Mouse (Mus musculus): ENCODE results near the gene Cstf1. TPM values are rescaled to one million over a fixed set of nuclear protein-coding genes. Genes with fewer than 3 reads are reported as not detected.

The Cstf1 gene
- polyA plus RNA-seq, 1 experiment from 2014 or later = 24.5 TPM

GRCm38 (mm10) chr2:172355833-172356232 is 14.6 kb upstream of the Cstf1 start:
- no peaks in the 10 kb centered on the region for H3K27me3 ChIP-seq (ENCODE audit: control insufficient read depth, insufficient read depth, low read length)
- H3K9me3 ChIP-seq (ENCODE audit: control insufficient read depth, low read length) = no peaks in the 10 kb centered on the region
- H3K4me1 ChIP-seq (ENCODE audit: control insufficient read depth, insufficient read depth, low read length) = no peaks in the 10 kb centered on the region
- no peak overlapping the region for H3K9ac ChIP-seq (replicated peaks; ENCODE audit: low read depth, low read length)
- H3K4me2 ChIP-seq (ENCODE audit: low read depth, low read length) = no peak overlapping the region
- no peak for ATAC-seq (ENCODE audit: low read depth)
- H3K36me3 ChIP-seq (ENCODE audit: control insufficient read depth, insufficient read depth, low read length) = no peaks in the 10 kb centered on the region; the same call in 1 of the 2 replicates
- no peak overlapping the region for H3K27ac ChIP-seq (ENCODE audit: low read depth, low read length)
- 76% methylated on average over 5 of the region's 5 CpGs for WGBS
- H3K4me3 ChIP-seq (ENCODE audit: low read depth, low read length) = no peak overlapping the region

- Histone ChIP-seq H3K27me3 (ENCODE audit: control insufficient read depth, insufficient read depth, low read length) (no peaks in the 10 kb centered on the region), H3K4me2 (ENCODE audit: low read depth, low read length) (no peak overlapping the region), H3K36me3 (ENCODE audit: control insufficient read depth, insufficient read depth, low read length) (no peaks in the 10 kb centered on the region), H3K27ac (ENCODE audit: low read depth, low read length) (no peak overlapping the region), H3K9me3 (ENCODE audit: control insufficient read depth, low read length) (no peaks in the 10 kb centered on the region), H3K9ac (replicated peaks; ENCODE audit: low read depth, low read length) (no peak overlapping the region), H3K4me3 (ENCODE audit: low read depth, low read length) (no peak overlapping the region), H3K4me1 (ENCODE audit: control insufficient read depth, insufficient read depth, low read length) (no peaks in the 10 kb centered on the region)
- 93% methylated on average over 7 of the region's 7 CpGs for WGBS
- no peak for ATAC-seq (ENCODE audit: low read depth)
Measured at GRCm38 (mm10) chr2:172363176-172363575, 7.3 kb upstream of the Cstf1 start.

GRCm38 (mm10) chr2:172371258-172371657 is 777 bp downstream of the Cstf1 start:
- Histone ChIP-seq H3K27ac (ENCODE audit: low read depth, low read length) (no peak overlapping the region), H3K9ac (replicated peaks; ENCODE audit: low read depth, low read length) (peak overlapping the region; percentile 88), H3K36me3 (ENCODE audit: control insufficient read depth, insufficient read depth, low read length) (peaks cover 24% of the 10 kb centered on the region), H3K4me1 (ENCODE audit: control insufficient read depth, insufficient read depth, low read length) (0 out of 2 replicates have a peak, but pooled peaks cover 7% of the 10 kb centered on the region), H3K27me3 (ENCODE audit: control insufficient read depth, insufficient read depth, low read length) (no peaks in the 10 kb centered on the region), H3K9me3 (ENCODE audit: control insufficient read depth, low read length) (no peaks in the 10 kb centered on the region), H3K4me2 (ENCODE audit: low read depth, low read length) (peak overlapping the region; percentile 68), H3K4me3 (ENCODE audit: low read depth, low read length) (peak overlapping the region; percentile 91)
- WGBS = under 1% methylated on average over 11 of the region's 11 CpGs
- ATAC-seq (ENCODE audit: low read depth) = no peak

GRCm38 (mm10) chr2:172376551-172376950 is 6.1 kb downstream of the Cstf1 start:
- Histone ChIP-seq H3K9ac (replicated peaks; ENCODE audit: low read depth, low read length) (no peak overlapping the region), H3K4me1 (ENCODE audit: control insufficient read depth, insufficient read depth, low read length) (0 out of 2 replicates have a peak, but pooled peaks cover 4% of the 10 kb centered on the region), H3K9me3 (ENCODE audit: control insufficient read depth, low read length) (no peaks in the 10 kb centered on the region), H3K4me2 (ENCODE audit: low read depth, low read length) (no peak overlapping the region), H3K4me3 (ENCODE audit: low read depth, low read length) (no peak overlapping the region), H3K27ac (ENCODE audit: low read depth, low read length) (no peak overlapping the region), H3K36me3 (ENCODE audit: control insufficient read depth, insufficient read depth, low read length) (peaks cover 66% of the 10 kb centered on the region), H3K27me3 (ENCODE audit: control insufficient read depth, insufficient read depth, low read length) (no peaks in the 10 kb centered on the region)
- no peak for ATAC-seq (ENCODE audit: low read depth)
- WGBS = 93% methylated on average over 4 of the region's 4 CpGs

GRCm38 (mm10) chr2:172376999-172377515 is 6.6 kb downstream of the Cstf1 start:
- no peak overlapping the region for H3K4me2 ChIP-seq (ENCODE audit: low read depth, low read length)
- H3K27ac ChIP-seq (ENCODE audit: low read depth, low read length) = no peak overlapping the region
- H3K4me3 ChIP-seq (ENCODE audit: low read depth, low read length) = no peak overlapping the region
- H3K36me3 ChIP-seq (ENCODE audit: control insufficient read depth, insufficient read depth, low read length) = peaks cover 71% of the 10 kb centered on the region
- no peak for ATAC-seq (ENCODE audit: low read depth)
- no peaks in the 10 kb centered on the region for H3K4me1 ChIP-seq (ENCODE audit: control insufficient read depth, insufficient read depth, low read length)
- H3K9ac ChIP-seq (replicated peaks; ENCODE audit: low read depth, low read length) = no peak overlapping the region
- no peaks in the 10 kb centered on the region for H3K9me3 ChIP-seq (ENCODE audit: control insufficient read depth, low read length)
- H3K27me3 ChIP-seq (ENCODE audit: control insufficient read depth, insufficient read depth, low read length) = no peaks in the 10 kb centered on the region
- WGBS = 82% methylated on average over 5 of the region's 5 CpGs

- no peaks in the 10 kb centered on the region for H3K27me3 ChIP-seq (ENCODE audit: control insufficient read depth, insufficient read depth, low read length)
- WGBS = 72% methylated on average over 7 of the region's 7 CpGs
- H3K4me2 ChIP-seq (ENCODE audit: low read depth, low read length) = no peak overlapping the region
- no peak overlapping the region for H3K27ac ChIP-seq (ENCODE audit: low read depth, low read length)
- no peak for ATAC-seq (ENCODE audit: low read depth)
- H3K9ac ChIP-seq (replicated peaks; ENCODE audit: low read depth, low read length) = no peak overlapping the region
- H3K4me1 ChIP-seq (ENCODE audit: control insufficient read depth, insufficient read depth, low read length) = no peaks in the 10 kb centered on the region
- peaks cover 73% of the 10 kb centered on the region for H3K36me3 ChIP-seq (ENCODE audit: control insufficient read depth, insufficient read depth, low read length)
- no peak overlapping the region for H3K4me3 ChIP-seq (ENCODE audit: low read depth, low read length)
- H3K9me3 ChIP-seq (ENCODE audit: control insufficient read depth, low read length) = no peaks in the 10 kb centered on the region
Measured at GRCm38 (mm10) chr2:172378332-172378731, 7.9 kb downstream of the Cstf1 start.

DNA sequence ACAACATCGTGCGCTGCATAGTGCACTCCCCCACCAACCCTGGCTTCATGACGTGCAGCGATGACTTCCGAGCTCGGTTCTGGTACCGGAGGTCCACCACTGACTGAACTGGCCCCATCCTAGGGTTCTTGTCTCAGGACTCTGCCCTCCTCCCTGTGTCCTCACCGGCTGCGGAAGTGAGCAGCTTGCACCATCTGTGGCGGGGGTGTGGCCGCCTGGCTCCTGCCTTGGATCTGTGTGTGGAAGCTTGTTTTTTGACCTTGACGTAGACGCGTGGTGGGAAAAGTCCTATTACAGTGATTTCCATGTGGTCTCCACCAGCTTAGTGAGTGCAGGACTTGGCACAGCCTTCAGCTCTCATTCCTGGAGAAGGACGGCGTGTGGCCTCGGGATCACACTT is 10.0 kb downstream of the Cstf1 start:
- H3K36me3 ChIP-seq (ENCODE audit: control insufficient read depth, insufficient read depth, low read length) = peaks cover 57% of the 10 kb centered on the region
- H3K4me2 ChIP-seq (ENCODE audit: low read depth, low read length) = no peak overlapping the region
- H3K4me3 ChIP-seq (ENCODE audit: low read depth, low read length) = no peak overlapping the region
- no peaks in the 10 kb centered on the region for H3K9me3 ChIP-seq (ENCODE audit: control insufficient read depth, low read length)
- 96% methylated on average over 17 of the region's 17 CpGs for WGBS
- H3K4me1 ChIP-seq (ENCODE audit: control insufficient read depth, insufficient read depth, low read length) = no peaks in the 10 kb centered on the region
- no peak overlapping the region for H3K27ac ChIP-seq (ENCODE audit: low read depth, low read length)
- H3K9ac ChIP-seq (replicated peaks; ENCODE audit: low read depth, low read length) = no peak overlapping the region
- no peaks in the 10 kb centered on the region for H3K27me3 ChIP-seq (ENCODE audit: control insufficient read depth, insufficient read depth, low read length)
- no peak for ATAC-seq (ENCODE audit: low read depth)

GRCm38 (mm10) chr2:172381341-172381740 is 10.9 kb downstream of the Cstf1 start:
- no peak overlapping the region for H3K27ac ChIP-seq (ENCODE audit: low read depth, low read length)
- no peaks in the 10 kb centered on the region for H3K9me3 ChIP-seq (ENCODE audit: control insufficient read depth, low read length)
- peaks cover 48% of the 10 kb centered on the region for H3K36me3 ChIP-seq (ENCODE audit: control insufficient read depth, insufficient read depth, low read length)
- ATAC-seq (ENCODE audit: low read depth) = no peak
- H3K27me3 ChIP-seq (ENCODE audit: control insufficient read depth, insufficient read depth, low read length) = no peaks in the 10 kb centered on the region
- WGBS = 96% methylated on average over 11 of the region's 11 CpGs
- no peak overlapping the region for H3K4me3 ChIP-seq (ENCODE audit: low read depth, low read length)
- H3K9ac ChIP-seq (replicated peaks; ENCODE audit: low read depth, low read length) = no peak overlapping the region
- no peaks in the 10 kb centered on the region for H3K4me1 ChIP-seq (ENCODE audit: control insufficient read depth, insufficient read depth, low read length)
- no peak overlapping the region for H3K4me2 ChIP-seq (ENCODE audit: low read depth, low read length)

DNA sequence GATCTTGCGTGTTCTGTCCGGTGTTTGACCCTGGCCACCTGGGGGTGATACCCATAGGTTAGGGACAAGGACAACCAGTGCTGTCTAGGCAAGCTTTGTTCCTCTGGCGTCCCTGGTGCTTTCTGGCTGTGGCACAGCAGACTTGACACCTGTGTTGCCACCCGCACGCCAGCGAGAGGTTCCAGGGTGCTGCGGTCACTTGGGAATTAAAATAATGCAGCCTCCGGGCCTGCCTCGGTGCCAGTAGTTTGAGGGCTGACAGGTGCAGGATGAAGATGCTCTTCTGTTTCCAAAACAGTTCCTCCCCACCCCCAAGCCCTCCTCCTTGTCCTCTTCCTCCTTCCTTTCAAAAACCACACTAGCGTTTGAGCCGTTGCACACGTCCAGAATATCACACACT is 11.4 kb downstream of the Cstf1 start:
- Histone ChIP-seq H3K36me3 (ENCODE audit: control insufficient read depth, insufficient read depth, low read length) (peaks cover 47% of the 10 kb centered on the region), H3K27me3 (ENCODE audit: control insufficient read depth, insufficient read depth, low read length) (no peaks in the 10 kb centered on the region), H3K4me1 (ENCODE audit: control insufficient read depth, insufficient read depth, low read length) (no peaks in the 10 kb centered on the region), H3K4me2 (ENCODE audit: low read depth, low read length) (no peak overlapping the region), H3K4me3 (ENCODE audit: low read depth, low read length) (no peak overlapping the region), H3K9ac (replicated peaks; ENCODE audit: low read depth, low read length) (no peak overlapping the region), H3K27ac (ENCODE audit: low read depth, low read length) (no peak overlapping the region), H3K9me3 (ENCODE audit: control insufficient read depth, low read length) (no peaks in the 10 kb centered on the region)
- no peak for ATAC-seq (ENCODE audit: low read depth)
- 90% methylated on average over 12 of the region's 12 CpGs for WGBS
